Mouse (Mus musculus) erythroid progenitor cell, adult 5-6 weeks (primary cell): ENCODE results near the gene Arsg. TPM values are rescaled to one million over a fixed set of nuclear protein-coding genes. Genes with fewer than 3 reads are reported as not detected.
A peak's percentile ranks its signal among the peaks of the same experiment; 100 is the strongest.

Source experiments
- ATAC-seq: replicated peaks from 2 replicates; pipeline ENCODE4 v1.8.0; 2016; ENCODE audit warnings: moderate number of reproducible peaks, mild to moderate bottlenecking, moderate TSS enrichment, inconsistent platforms; ENCODE audit not compliant: poor library complexity, low FRiP score, severe bottlenecking
- total RNA-seq, 2 experiments: library from RNA; stranded (forward) in 1 of 2; stranded (reverse) in 1 of 2; fragments of 150-400 nt in 1 of 2; fragments of 186-747, 209-891 nt in 1 of 2; gene quantifications; 2 replicates each; pipeline versions ENCODE4 v1.2.3 to v1.2.4; 2015 to 2017; ENCODE audit warnings: low replicate concordance in 2 of 2

Arsg gene
- total RNA-seq (2015; ENCODE audit: low replicate concordance), result 2.9 and 5.4 TPM in 2 replicates
- total RNA-seq (2017; ENCODE audit: low replicate concordance), result 0.91 and 3.3 TPM in 2 replicates

DNA sequence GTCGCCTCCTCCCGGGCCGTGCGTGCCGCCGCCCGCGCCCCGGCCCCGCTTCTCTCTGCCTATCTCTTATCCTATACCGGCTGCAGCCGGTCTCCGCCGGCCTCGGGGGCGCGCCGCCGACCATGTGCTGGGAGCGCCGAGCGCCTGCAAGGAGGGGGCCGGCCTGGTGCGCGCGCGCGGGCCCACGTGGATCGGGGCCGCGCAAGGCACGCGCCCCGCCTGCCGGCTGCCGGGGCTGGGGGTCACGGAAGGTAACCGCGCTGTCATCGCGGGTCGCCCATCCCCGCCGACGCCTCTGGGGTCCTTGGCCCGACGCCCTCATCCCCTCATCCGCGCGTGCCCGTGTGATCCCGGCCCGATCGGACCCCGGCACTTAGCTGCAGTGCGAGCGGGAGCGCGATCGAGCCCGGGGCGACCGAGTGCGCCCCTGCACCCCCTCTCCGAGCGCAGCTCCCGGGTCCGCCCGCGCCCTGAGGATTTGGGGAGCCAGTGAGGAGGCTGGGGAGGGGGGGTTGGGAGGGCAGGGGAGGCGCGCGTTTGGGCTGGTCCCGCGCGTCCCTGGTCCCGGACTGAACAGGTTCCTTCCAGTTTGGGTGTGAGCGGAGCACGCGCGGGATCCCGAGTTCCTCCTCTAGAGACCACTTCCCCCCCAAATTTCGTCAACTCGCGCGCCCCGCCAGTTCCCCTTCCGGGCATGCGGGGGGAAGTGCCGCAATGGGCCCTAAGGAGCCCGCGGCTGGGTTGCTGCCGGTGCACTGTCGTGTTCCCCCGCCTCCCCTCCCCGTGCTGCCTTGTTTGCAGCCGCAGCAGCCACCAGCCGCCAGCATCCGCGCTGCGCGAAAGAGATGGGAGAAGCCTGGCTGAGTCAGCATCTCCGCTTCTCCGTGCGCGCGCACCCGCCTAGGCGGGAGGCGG is at the start of gene Arsg, which contains the start of gene Slc16a6:
TSS of gene Arsg (plus strand) at position 204 of the 915 bp plus-strand sequence.
TSS of gene Slc16a6 (minus strand) at position 428 of the 915 bp plus-strand sequence.
- peak; percentile 75 for ATAC-seq

DNA sequence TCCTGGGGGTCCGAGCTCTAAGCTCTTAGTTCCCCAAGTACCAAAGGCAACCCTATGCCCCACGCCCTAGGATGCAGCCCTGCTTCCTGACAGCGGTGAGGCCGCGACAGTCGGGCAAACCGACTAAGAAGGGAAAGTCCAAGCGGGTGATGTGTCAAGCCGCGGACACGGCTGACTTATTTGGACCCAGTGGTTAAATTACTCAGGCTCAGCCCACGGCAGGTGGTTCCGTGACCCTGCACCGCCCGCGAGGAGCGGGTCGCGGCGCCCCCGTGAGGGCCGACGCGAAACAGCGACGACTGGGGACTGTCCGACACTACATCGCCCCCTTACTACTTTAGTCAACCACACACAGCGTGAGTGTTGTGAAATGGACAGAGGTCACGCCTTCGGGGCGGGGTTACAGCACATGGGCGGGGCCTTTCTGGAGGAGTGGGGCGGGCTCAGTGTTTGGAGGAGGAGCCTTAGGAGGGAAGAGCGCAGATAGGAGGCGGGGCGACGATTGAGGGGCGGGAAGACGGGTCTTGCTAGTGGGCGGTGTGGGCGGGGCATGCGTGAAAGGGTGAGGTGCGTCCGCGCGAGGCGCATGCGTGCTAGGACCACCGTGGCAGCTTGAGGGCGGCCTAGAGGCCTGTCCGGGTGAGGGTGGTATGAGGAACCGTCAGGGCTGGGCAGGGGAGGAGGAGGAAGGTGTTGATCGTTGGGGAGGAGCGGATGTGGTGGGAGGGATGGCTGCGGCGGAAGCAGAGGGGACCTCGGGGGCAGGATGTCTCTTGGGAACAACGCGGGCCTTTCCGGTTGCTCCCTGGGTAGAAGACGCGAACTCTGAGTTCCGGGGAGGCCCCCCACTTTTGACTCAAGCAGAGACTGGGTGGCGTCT is 47.5 kb upstream of the Arsg start, which contains the start of gene Amz2:
TSS of gene Amz2 (plus strand) at position 555 of the 880 bp plus-strand sequence.
- peak; percentile 91 for ATAC-seq

DNA sequence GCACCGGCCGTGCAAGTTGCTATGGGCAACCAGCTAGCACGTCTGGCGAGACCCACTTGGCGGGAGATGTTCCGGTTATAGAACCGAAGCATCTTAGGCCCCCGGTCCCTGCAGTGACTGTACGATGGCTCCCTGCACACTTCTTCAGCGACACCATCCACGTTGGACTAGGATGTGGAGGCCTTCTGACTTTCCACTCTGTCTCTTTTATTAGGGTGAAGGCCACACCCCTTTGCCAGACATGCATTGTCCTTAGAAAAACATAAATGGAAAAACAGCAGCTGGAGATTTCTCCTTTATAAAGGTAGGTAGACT is 46.9 kb upstream of the Arsg start:
- ATAC-seq, result no peak

DNA sequence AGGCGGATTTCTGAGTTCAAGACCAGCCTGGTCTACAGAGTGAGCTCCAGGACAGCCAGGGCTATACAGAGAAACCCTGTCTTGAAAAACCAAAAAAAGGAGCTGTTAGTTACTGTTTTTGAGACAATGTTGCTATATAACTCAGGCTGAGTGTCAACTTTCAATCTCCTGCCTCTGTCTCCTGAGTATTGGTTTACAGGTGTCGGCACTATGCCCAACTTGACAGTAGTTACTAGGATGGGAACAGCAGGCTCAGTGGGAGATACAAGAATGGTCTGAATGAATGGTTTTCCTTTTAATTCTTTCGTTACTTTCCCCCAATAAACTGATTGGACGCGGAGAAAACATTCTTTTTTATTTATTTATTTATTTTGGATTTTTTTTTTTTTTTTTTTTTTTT is 45.8 kb upstream of the Arsg start:
- no peak for ATAC-seq

DNA sequence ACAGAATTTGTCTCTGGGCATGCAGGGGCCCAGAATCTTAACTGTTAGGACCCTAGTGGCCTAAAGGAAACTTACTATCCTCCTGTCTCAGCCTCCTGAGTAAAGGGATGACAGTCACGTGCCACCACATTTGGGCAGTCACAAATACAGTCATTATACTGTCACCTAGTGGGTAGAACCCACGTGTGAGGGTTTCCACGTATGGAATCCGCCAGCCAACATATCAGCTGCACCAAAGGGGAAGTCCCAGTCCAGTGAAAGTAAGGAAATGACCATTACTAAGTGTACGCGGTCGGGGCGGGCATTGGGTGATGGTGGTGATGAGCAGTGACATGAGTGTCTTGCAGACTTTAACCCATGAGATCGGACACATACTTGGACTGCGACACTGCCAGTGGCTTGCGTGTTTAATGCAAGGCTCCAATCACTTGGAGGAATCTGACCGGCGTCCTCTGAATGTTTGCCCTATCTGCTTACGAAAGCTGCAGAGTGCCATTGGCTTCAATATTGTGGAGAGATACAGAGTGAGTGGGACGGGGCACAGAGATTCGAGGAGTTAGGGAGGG is 38.9 kb upstream of the Arsg start:
- ATAC-seq, result no peak

DNA sequence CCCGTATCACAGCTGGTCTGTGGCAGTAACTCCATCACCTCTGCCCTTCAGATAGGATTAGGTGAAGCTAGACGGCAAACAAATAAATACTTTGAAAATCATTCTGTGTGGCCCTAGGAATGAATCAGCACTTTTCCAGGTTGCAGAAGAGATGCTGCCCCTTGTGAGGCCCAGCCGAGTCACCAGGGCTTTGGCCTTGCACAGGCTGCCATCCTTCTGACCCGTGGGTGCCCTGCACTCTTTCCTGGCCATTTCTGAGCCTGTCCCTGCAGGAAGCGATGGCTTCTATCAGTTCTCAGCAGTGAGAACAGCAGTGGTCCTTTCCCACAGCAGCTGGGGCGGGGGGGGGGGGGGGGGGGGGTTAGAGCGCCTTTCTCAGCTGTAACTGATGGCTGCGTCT is 36.3 kb upstream of the Arsg start:
- ATAC-seq, result no peak

DNA sequence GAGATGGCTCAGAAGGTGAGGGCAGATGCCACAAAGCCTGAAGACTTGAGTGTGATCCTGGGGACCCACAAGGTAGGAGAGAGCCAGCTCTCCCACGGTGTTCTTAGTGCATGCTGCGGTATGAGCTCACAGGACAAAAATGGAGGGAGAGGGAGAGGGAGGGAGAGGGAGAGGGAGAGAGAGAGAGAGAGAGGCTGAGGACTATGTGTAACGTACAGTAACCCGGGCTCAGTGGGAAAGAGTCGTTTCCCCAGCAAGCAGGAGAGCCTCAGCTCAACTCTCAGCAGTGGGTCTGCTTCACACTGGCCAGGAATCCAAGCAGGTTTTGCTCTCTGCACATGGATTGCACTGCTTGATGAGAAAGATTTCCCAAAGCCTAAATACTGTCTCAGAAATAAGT is 34.0 kb upstream of the Arsg start:
- ATAC-seq, result no peak

DNA sequence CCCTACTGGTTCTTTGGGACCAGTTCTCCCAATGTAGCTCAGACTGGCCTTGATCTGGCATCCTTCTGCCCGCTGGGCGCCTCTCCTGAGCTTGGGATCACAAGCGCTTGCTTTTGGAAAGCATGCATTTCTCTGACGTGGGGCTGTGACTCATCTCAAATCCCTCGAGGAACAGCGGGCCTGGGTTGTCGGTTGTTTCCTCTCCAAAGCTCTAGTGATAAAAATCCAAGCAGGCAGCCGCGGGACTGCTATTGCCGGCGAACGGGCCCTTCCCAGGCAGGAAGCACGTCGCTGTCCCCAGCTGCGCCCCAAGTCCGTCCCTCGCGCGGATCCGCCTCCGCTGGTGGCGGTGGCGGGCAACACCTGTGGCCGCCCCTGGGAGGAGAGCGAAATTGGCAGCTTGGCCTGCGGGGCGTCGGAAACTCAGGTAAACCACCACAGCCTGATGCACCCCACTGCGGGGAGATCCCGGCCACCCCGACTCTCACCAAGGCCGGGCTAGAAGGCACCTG is 33.3 kb upstream of the Arsg start:
- peak; percentile 78 for ATAC-seq

DNA sequence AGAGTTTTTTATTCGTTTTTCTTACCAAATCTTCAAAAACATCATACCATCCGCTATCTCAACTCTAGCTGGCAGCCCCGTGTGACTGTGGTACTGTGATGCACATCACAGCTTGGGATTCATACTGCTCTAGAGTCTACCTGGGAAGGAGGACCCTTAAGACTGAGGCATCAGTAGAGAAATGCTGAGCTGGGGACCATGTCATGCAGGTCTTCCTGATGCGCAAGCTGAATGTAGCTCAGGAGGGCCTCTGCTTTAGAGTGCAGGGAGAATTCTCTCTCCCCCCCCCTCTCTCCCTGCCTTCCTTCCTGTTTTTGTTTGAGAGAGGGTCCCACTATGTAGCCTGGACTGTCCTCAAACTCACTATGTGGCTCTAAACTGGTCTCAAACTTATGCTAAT is 32.5 kb upstream of the Arsg start:
- ATAC-seq, result no peak

DNA sequence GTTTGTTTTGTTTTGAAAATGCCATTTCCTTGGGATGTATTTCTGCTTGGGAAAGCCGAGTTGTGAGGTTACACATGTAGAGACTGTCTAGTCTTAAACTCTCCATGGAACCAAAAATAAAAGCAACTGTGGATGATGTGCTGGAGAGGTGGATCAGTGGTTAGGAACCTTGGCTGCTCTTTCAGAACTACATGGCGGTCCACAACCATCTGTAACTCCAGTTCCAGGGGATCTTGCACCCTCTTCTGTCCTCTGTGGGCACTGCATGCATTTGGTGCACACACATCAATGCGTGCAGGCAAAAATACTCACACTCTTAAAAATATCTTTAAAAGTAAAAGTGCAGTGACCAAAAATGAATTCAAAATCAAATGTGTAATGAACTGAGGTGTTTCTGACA is 32.1 kb upstream of the Arsg start:
- ATAC-seq, result peak; percentile 61

DNA sequence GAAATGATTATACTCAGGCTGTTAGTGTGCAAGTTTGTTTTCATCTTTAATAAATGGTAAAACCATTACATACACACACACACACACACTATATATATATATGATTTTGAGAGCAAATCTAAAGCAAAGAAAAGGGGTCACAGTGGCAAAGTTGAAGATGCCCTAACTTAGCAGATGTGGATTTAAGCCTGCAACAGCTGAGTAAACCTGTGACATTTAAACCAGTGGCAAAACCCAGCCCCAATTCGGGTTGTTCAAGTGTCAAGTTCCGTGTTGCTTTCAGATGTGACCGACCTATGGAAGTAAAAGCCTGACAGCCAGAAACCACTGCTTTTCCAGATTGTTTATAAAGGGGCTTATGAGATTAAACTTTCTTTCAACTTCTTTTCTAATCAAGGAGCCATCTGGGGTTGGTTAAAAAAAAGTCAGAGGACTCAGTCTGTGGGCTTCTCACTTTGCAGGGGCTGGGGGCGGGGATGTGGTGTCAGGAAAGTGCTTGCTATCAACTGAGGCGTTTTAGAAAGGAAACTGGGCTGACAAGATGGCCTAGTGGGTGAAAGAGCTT is 30.9 kb upstream of the Arsg start:
- ATAC-seq, result no peak

DNA sequence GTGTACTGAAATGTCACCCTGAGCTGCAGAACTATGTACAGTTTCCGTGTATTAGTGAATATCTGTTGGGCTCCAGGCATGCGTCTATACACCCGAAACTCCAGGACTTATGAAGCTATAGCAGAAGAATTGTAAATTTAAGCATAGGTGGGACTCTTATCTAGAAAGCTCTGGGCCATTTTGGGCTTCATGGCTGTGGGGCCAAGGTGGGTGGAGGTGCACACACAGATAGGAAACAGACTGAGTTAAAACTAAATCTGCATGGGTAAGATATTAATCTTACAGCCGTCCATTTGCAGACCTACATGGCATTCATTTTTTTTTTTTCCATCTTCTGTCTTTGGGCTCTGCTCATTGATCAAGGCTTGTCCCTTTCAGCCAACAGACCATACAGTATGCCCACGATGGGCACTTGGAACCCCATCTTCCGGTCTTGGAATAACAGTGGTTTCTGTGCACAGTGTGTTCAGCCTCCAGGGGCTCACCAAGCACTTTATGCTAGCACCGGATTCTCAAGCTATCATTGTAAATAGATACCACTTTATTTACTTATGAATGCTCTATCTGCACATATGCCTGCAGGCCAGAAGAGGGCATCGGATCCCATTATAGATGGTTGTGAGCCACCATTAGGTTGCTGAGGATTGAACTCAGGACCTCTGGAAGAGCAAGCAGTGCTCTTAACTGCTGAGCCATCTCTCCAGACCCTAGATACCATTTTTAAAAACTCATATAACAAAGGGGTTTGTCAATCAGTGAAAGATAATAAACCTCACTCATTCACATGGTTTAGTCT is 29.5 kb upstream of the Arsg start:
- ATAC-seq, result no peak

DNA sequence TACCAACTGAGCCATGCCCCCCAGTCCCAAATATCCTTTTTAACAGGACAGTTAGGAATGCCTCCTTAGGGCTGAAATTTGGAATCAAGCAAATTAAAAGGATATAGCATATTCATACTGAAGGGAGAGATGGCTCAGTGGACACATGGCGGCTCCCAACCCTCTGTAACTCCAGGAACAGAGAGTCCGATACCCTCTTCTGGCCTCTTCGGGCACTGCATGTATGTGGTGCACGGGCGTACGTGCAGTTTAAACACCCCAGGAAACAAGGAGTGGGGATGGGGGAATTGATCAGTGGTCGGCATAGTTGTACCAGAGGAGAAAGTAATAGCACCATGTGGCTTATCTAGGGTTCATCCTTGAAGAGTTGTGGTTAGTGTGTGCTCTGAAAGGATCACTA is 28.6 kb upstream of the Arsg start:
- ATAC-seq, result 0 out of 2 replicates have a peak, but pooled peaks have one; percentile 60

DNA sequence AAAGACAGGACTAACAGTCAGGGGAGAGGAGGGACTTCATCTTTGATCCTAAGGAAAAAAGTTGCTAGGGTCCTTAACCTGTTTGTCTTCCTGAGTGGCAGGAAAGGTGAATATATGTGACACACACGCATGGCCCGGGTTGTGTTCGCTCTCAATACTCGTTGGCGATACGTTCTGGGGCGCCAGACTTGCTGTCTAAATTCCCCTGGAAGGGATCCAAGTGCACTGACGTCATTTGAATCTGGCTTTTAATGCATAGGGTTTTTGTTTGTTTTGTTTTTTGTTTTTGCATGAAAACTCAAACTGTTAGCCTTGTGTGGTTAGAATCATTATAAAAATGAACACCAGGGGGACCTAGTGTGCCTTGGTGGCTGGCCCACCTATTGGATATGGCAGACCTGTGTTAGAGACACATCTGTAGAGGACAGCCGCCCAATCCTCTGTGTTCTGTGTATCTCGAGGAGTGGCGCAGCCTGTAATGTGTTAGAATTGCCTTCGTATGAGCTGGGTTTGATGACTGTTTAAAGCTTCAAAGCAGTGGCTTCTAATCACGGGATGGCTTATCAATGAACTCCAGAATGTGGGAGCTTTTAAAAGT is 27.6 kb upstream of the Arsg start:
- ATAC-seq, result peak; percentile 86

DNA sequence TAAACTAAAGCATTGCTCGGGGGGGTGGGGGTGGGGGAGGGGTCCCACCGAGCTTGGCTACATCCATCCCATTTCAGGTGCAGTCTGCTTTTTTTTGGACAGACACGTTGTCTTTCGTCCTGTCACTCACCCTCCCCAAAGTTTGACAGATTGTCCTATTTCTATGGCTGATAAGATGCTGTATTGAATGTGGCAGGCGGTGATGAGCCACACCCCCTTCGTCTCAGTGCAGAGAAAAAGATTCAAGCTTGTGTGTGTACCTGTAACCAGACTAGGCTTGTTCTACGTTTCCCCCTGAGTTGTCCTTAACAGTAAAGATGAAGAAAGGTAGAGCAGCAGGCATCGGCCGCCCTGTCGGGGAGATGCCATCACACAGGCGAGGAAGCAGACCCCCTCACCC is 22.0 kb upstream of the Arsg start:
- ATAC-seq, result no peak

DNA sequence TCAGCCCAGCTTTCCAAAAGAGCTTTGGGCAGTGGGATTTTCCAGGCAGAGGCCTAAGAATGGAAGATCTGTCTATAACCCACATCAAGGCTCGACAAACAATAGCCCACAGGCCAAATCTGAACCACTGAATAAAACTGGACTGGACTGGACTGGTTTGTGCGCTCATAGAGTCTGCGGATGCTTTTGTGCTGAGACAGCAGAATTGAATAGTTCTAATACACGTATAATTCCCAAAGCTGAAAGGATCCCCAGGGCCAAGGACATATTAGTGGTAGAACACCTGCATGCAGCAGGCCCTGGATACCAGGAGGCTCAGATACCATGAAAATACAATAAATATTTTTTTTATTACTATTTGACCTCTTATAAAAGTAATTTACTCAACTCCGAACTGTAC is 16.9 kb upstream of the Arsg start:
- no peak for ATAC-seq

DNA sequence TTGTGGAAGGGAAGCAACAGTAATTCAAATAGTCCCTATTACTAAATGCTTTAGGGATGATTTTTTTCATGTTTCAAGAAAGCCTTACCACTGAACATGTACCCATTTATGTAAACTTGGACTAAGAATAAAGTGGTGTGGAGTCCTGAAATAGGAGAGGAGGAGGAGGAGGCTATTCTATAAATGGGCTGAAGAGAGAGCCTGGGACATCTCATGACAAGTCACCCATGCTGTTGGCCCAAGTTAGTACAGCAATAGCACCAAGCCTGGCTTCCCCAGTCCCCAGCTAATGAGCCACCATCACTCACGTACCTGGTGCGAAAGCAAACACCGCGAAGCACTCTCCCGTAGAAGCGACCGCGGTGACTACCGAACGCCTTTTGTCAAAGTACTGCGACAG is 15.0 kb upstream of the Arsg start:
- ATAC-seq, result no peak

DNA sequence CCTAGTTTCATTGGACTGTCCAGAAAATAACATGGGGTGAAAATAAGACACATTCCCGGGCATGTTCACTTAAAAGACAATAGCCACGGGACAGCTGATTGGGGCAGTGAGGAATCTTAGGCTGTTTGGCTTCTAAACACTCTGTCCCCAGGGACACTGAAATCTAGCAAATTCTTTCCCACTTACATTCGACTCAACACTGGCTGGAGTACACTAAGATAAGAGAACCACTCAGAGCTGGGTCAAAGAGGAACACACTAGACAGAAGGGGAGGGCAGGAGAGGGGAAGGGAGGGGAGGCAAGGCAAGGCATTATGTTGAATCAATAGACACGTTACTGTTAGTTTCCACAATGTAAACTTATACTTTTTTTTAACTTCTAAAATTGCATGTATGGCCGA is 12.6 kb upstream of the Arsg start:
- ATAC-seq, result no peak

DNA sequence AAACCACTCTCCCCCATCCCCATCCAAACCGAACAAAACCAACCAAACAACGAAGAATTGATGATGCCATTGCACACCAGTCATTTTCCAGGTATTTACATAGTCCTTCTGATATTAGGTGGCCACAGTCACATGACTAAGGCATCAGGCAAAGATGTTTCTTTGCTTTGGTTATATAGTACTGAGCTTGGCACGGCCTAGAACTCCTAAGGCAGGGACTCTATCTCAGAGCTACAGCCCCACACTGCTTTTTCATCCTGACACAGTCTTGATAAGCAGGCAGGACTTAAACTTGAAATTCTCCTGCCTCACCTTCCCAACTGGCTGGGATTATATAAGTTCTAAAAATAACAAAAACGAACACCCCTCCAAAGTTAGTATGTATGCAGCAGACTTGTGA is 8.1 kb upstream of the Arsg start:
- ATAC-seq, result peak; percentile 86
